Mouse (Mus musculus) liver, embryonic 16.5 days (tissue): ENCODE measurements around the gene Dazap2. TPM values are rescaled to one million over a fixed set of nuclear protein-coding genes. Genes with fewer than 3 reads are reported as not detected.

Source experiments
- ATAC-seq: fragments of 200-750 bp; cut with Nextera tagmentation; 2 replicates; pipeline ENCODE4 v1.8.0; 2017; ENCODE audit warnings: low read depth, mild to moderate bottlenecking, moderate number of reproducible peaks, moderate library complexity
- H3K27ac ChIP-seq: fragments of 300-500 bp; sonication (generic); 2 replicates; pipeline ENCODE4 v1.5.1; 2014; ENCODE audit warnings: mild to moderate bottlenecking, low read length
- H3K27me3 ChIP-seq: fragments of 300-500 bp; sonication (generic); 2 replicates; pipeline ENCODE4 v1.6.1; 2014; ENCODE audit warnings: low read depth, low read length, mixed read lengths; ENCODE audit not compliant: control insufficient read depth, insufficient read depth
- H3K36me3 ChIP-seq: fragments of 300-500 bp; sonication (generic); 2 replicates; pipeline ENCODE4 v1.6.1; 2014; ENCODE audit warnings: mild to moderate bottlenecking; ENCODE audit not compliant: control insufficient read depth, insufficient read depth
- H3K4me1 ChIP-seq: fragments of 300-500 bp; sonication (generic); 2 replicates; pipeline ENCODE4 v1.6.1; 2014; ENCODE audit warnings: low read depth, low read length, mixed read lengths; ENCODE audit not compliant: control insufficient read depth
- H3K4me2 ChIP-seq: fragments of 300-500 bp; sonication (generic); 2 replicates; pipeline ENCODE4 v1.6.1; 2014; ENCODE audit warnings: low read depth, low read length, mixed read lengths
- H3K4me3 ChIP-seq: fragments of 300-500 bp; sonication (generic); 2 replicates; pipeline ENCODE4 v1.5.1; 2014; ENCODE audit warnings: low read depth, mild to moderate bottlenecking, low read length
- H3K9ac ChIP-seq: fragments of 300-500 bp; sonication (generic); 2 replicates; pipeline ENCODE4 v1.6.1; 2014; ENCODE audit warnings: low read depth, low read length
- H3K9me3 ChIP-seq: fragments of 300-500 bp; sonication (generic); replicated peaks from 2 replicates; pipeline ENCODE4 v1.6.1; 2016; ENCODE audit warnings: low read length; ENCODE audit not compliant: control insufficient read depth
- WGBS: fragments of 180-500 bp; shearing (Covaris S2); extraction: QIAGEN DNeasy Blood & Tissue Kit; methylation state at CpG from one replicate; pipeline ENCODE4 v1.1.7; 2014; ENCODE audit not compliant: insufficient replicate concordance; 5-methylcytosine and 5-hydroxymethylcytosine counted together
- polyA plus RNA-seq: library from polyadenylated mRNA; unstranded; fragments of >200 nt; fragmentation: Nextera tagmentation; extraction: Ambion mirVana; gene quantifications from 2 replicates; pipeline ENCODE4 v1.2.1, GENCODE M21; 2015

Gene Dazap2
- polyA plus RNA-seq, 1 experiment from 2014 or later, result 146 TPM

GRCm38 (mm10) chr15:100628797-100629196 is 13.6 kb downstream of the Dazap2 start:
- Histone ChIP-seq H3K4me3 (no peak overlapping the region), H3K27ac (no peak overlapping the region), H3K4me2 (no peak overlapping the region), H3K9ac (no peak overlapping the region), H3K9me3 (no peaks in the 10 kb centered on the region), H3K36me3 (no peaks in the 10 kb centered on the region), H3K27me3 (no peaks in the 10 kb centered on the region), H3K4me1 (peaks cover 17% of the 10 kb centered on the region)
- 45% methylated on average over 7 of the region's 7 CpGs for WGBS
- ATAC-seq, result no peak

- H3K27ac ChIP-seq, result no peak overlapping the region
- H3K4me3 ChIP-seq, result no peak overlapping the region
- no peaks in the 10 kb centered on the region for H3K9me3 ChIP-seq
- H3K27me3 ChIP-seq, result peaks cover 10% of the 10 kb centered on the region
- peaks cover 16% of the 10 kb centered on the region for H3K4me1 ChIP-seq
- WGBS, result 76% methylated on average over 3 of the region's 3 CpGs
- no peaks in the 10 kb centered on the region for H3K36me3 ChIP-seq
- no peak overlapping the region for H3K4me2 ChIP-seq
- H3K9ac ChIP-seq, result no peak overlapping the region
- no peak for ATAC-seq
Observed at GRCm38 (mm10) chr15:100630126-100630525, 15.0 kb downstream of the Dazap2 start.

- Histone ChIP-seq H3K27me3 (peaks cover 25% of the 10 kb centered on the region), H3K4me2 (no peak overlapping the region), H3K27ac (peak overlapping the region; percentile 14; the same call in 1 of the 2 replicates), H3K36me3 (no peaks in the 10 kb centered on the region), H3K9me3 (no peaks in the 10 kb centered on the region), H3K9ac (no peak overlapping the region), H3K4me3 (no peak overlapping the region), H3K4me1 (peaks cover 18% of the 10 kb centered on the region)
- ATAC-seq, result no peak
- WGBS, result 28% methylated on average over 12 of the region's 12 CpGs
Observed at GRCm38 (mm10) chr15:100631454-100632170, 16.5 kb downstream of the Dazap2 start.

GRCm38 (mm10) chr15:100632323-100632722 is 17.2 kb downstream of the Dazap2 start:
- ATAC-seq, result no peak
- Histone ChIP-seq H3K36me3 (no peaks in the 10 kb centered on the region), H3K4me3 (no peak overlapping the region), H3K27me3 (peaks cover 32% of the 10 kb centered on the region), H3K4me2 (no peak overlapping the region), H3K4me1 (peaks cover 18% of the 10 kb centered on the region), H3K9me3 (no peaks in the 10 kb centered on the region), H3K27ac (peak overlapping the region; percentile 14; the same call in 1 of the 2 replicates), H3K9ac (no peak overlapping the region)
- 47% methylated on average over 5 of the region's 5 CpGs for WGBS

GRCm38 (mm10) chr15:100633341-100633740 is 18.2 kb downstream of the Dazap2 start:
- H3K4me1 ChIP-seq, result peaks cover 18% of the 10 kb centered on the region
- no peak overlapping the region for H3K27ac ChIP-seq
- ATAC-seq, result no peak
- H3K36me3 ChIP-seq, result no peaks in the 10 kb centered on the region
- H3K4me2 ChIP-seq, result no peak overlapping the region
- H3K4me3 ChIP-seq, result no peak overlapping the region
- WGBS, result 71% methylated on average over 10 of the region's 10 CpGs
- H3K9ac ChIP-seq, result no peak overlapping the region
- H3K9me3 ChIP-seq, result no peaks in the 10 kb centered on the region
- H3K27me3 ChIP-seq, result peaks cover 42% of the 10 kb centered on the region

- Histone ChIP-seq H3K27me3 (peaks cover 47% of the 10 kb centered on the region), H3K9ac (no peak overlapping the region), H3K4me3 (no peak overlapping the region), H3K4me2 (peak overlapping the region; percentile 68; the same call in 1 of the 2 replicates), H3K4me1 (peaks cover 18% of the 10 kb centered on the region), H3K36me3 (no peaks in the 10 kb centered on the region), H3K27ac (no peak overlapping the region), H3K9me3 (no peaks in the 10 kb centered on the region)
- WGBS, result 10% methylated on average over 9 of the region's 9 CpGs
- ATAC-seq, result no peak
Observed at GRCm38 (mm10) chr15:100635239-100635638, 20.1 kb downstream of the Dazap2 start.

GRCm38 (mm10) chr15:100635851-100636645 is 20.9 kb downstream of the Dazap2 start:
- peaks cover 18% of the 10 kb centered on the region for H3K4me1 ChIP-seq
- H3K4me2 ChIP-seq, result peak overlapping the region; percentile 68
- H3K9ac ChIP-seq, result peak overlapping the region; percentile 57
- H3K36me3 ChIP-seq, result no peaks in the 10 kb centered on the region
- peaks cover 47% of the 10 kb centered on the region for H3K27me3 ChIP-seq
- ATAC-seq, result no peak
- H3K9me3 ChIP-seq, result no peaks in the 10 kb centered on the region
- H3K27ac ChIP-seq, result peak overlapping the region; percentile 50
- 4% methylated on average over 38 of the region's 38 CpGs for WGBS
- peak overlapping the region; percentile 65 for H3K4me3 ChIP-seq

- WGBS, result under 1% methylated on average over 76 of the region's 77 CpGs
- Histone ChIP-seq H3K9ac (peak within 1 kb of the TSS; percentile 57), H3K4me1 (peaks cover 12% of the 10 kb centered on the region), H3K27ac (peak within 1 kb of the TSS; percentile 50), H3K4me3 (peak within 1 kb of the TSS; percentile 65), H3K27me3 (peaks cover 47% of the 10 kb centered on the region), H3K36me3 (no peaks in the 10 kb centered on the region), H3K4me2 (peak within 1 kb of the TSS; percentile 68), H3K9me3 (no peaks in the 10 kb centered on the region)
- ATAC-seq, result peak; percentile 59
Observed at GRCm38 (mm10) chr15:100636700-100637501, 21.8 kb downstream of the Dazap2 start, which contains the start of gene Smagp. Smagp (minus strand) TSS chr15:100636940.
